Mouse (Mus musculus) CH12F3 (cell line): ENCODE data around the gene Hspa12b.

Source experiments
- in situ Hi-C: fragments of 300-500 bp; cut with MboI; formaldehyde crosslinking; loops from 2 replicates; pipeline ENCODE4 v1.14.3; 2020; ENCODE audit warnings: low sequenced_read_pairs

The Hspa12b gene

GRCm38 (mm10) chr2:131146193-131147042 is 19.3 kb downstream of the Hspa12b start:
- in situ Hi-C loops: no loop called here

GRCm38 (mm10) chr2:131147043-131147365 is 19.9 kb downstream of the Hspa12b start:
- in situ Hi-C loops: no loop called here

GRCm38 (mm10) chr2:131148353-131149253 is 21.5 kb downstream of the Hspa12b start:
- in situ Hi-C loops: no loop called here

GRCm38 (mm10) chr2:131149254-131149578 is 22.1 kb downstream of the Hspa12b start:
- in situ Hi-C loops: no loop called here

- in situ Hi-C loops: no loop called here
Observed at GRCm38 (mm10) chr2:131152166-131152730, 25.2 kb downstream of the Hspa12b start.

- in situ Hi-C loops: no loop called here
Observed at GRCm38 (mm10) chr2:131154036-131154435, 27.0 kb downstream of the Hspa12b start.

- in situ Hi-C loops: no loop called here
Observed at GRCm38 (mm10) chr2:131156987-131157386, 29.9 kb downstream of the Hspa12b start.

- in situ Hi-C loops: no loop called here
Observed at GRCm38 (mm10) chr2:131159491-131159910, 32.4 kb downstream of the Hspa12b start.

- in situ Hi-C loops: no loop called here
Observed at GRCm38 (mm10) chr2:131159938-131160581, 33.0 kb downstream of the Hspa12b start, which contains the start of gene 1700037H04Rik. Gene 1700037H04Rik (minus strand): TSS chr2:131160081.

GRCm38 (mm10) chr2:131160671-131161111 is 33.6 kb downstream of the Hspa12b start:
- in situ Hi-C loops: no loop called here

- in situ Hi-C loops: no loop called here
Observed at GRCm38 (mm10) chr2:131163924-131164323, 36.8 kb downstream of the Hspa12b start.

- in situ Hi-C loops: no loop called here
Observed at GRCm38 (mm10) chr2:131166172-131166571, 39.1 kb downstream of the Hspa12b start.

- in situ Hi-C loops: no loop called here
Observed at GRCm38 (mm10) chr2:131167984-131168383, 40.9 kb downstream of the Hspa12b start.

- in situ Hi-C loops: no loop called here
Observed at GRCm38 (mm10) chr2:131168914-131169313, 41.8 kb downstream of the Hspa12b start.

GRCm38 (mm10) chr2:131170936-131171335 is 43.9 kb downstream of the Hspa12b start:
- in situ Hi-C loops: no loop called here

GRCm38 (mm10) chr2:131171401-131172104 is 44.5 kb downstream of the Hspa12b start:
- in situ Hi-C loops: no loop called here

- in situ Hi-C loops: no loop called here
Observed at GRCm38 (mm10) chr2:131172322-131172721, 45.2 kb downstream of the Hspa12b start.

- in situ Hi-C loops: no loop called here
Observed at GRCm38 (mm10) chr2:131174700-131175099, 47.6 kb downstream of the Hspa12b start.

- in situ Hi-C loops: no loop called here
Observed at GRCm38 (mm10) chr2:131175286-131175944, 48.3 kb downstream of the Hspa12b start.

- in situ Hi-C loops: no loop called here
Observed at GRCm38 (mm10) chr2:131175945-131176309, 48.8 kb downstream of the Hspa12b start.
